Mouse (Mus musculus) CH12.LX (cell line): ENCODE measurements around the gene Alkal2.

Experiments
- MAFK ChIP-seq: IDR thresholded peaks from 2 replicates; pipeline ENCODE4 v1.6.1; 2011; ENCODE audit warnings: low read length, improper control_type of control experiment; ENCODE audit not compliant: insufficient replicate concordance
- POLR2A ChIP-seq: IDR thresholded peaks from 2 replicates; pipeline ENCODE4 v1.6.1; 2011; ENCODE audit warnings: low read depth, mild to moderate bottlenecking, improper control_type of control experiment, low read length
- SIN3A ChIP-seq: IDR thresholded peaks from 2 replicates; pipeline ENCODE4 v1.6.1; 2012; ENCODE audit warnings: low read length, improper control_type of control experiment, inconsistent platforms
- USF1 ChIP-seq: IDR thresholded peaks from 2 replicates; pipeline ENCODE4 v1.6.1; 2014; ENCODE audit warnings: low read depth, mild to moderate bottlenecking, inconsistent platforms, low read length, improper control_type of control experiment

DNA sequence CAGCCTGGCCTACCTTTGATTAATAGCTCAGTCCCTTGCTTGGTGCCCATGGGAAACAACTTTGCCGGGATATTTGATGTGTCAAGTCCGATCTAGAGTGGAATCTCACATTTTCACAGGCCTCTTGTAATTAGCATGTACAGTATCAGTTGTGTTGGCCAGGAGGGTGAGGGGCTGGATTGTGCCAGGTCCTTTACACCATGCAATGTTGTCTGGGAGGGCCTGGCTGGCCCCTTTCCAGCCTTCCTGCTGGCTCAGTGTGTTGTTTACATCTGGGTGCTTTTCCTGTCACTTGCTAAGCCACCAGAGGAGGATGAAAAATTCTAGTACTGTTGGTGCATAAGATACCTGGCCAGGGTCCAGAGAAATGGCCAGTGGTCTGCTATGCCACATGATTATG lies 19.8 kb upstream of the Alkal2 start:
- TF ChIP-seq SIN3A (no peak), MAFK (no peak), USF1 (no peak), POLR2A (no peak)
